Mouse (Mus musculus): ENCODE results near the gene Pfkfb4. TPM values are rescaled to one million over a fixed set of nuclear protein-coding genes. Genes with fewer than 3 reads are reported as not detected.
A peak's percentile ranks its signal among the peaks of the same experiment; 100 is the strongest.

Gene Pfkfb4
- total RNA-seq, 1 experiment from 2014 or later, result 6.8 TPM

DNA sequence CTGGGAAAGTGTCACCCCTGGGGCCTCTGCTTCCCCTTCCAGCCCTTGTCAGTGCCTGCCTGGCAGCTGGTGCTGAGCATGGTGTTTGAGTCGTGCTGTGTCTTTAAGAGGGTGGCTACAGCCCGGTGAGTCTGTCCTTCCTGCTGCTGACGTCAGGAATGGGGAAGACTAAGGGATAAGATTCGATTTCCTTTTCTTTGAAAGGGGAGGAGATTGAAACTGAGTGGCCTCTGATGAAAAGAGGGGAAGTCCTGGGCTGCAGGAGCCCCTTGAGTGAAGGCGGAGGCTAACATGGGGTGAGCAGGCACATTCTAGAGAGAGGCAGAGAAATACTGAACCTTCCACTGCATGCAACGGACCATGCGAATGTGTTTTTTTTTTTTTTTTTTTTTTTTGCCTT lies 63.1 kb downstream of the Pfkfb4 start:
- ATAC-seq (replicated peaks; ENCODE audit: low read depth, poor library complexity, severe bottlenecking), result peak; percentile 69

DNA sequence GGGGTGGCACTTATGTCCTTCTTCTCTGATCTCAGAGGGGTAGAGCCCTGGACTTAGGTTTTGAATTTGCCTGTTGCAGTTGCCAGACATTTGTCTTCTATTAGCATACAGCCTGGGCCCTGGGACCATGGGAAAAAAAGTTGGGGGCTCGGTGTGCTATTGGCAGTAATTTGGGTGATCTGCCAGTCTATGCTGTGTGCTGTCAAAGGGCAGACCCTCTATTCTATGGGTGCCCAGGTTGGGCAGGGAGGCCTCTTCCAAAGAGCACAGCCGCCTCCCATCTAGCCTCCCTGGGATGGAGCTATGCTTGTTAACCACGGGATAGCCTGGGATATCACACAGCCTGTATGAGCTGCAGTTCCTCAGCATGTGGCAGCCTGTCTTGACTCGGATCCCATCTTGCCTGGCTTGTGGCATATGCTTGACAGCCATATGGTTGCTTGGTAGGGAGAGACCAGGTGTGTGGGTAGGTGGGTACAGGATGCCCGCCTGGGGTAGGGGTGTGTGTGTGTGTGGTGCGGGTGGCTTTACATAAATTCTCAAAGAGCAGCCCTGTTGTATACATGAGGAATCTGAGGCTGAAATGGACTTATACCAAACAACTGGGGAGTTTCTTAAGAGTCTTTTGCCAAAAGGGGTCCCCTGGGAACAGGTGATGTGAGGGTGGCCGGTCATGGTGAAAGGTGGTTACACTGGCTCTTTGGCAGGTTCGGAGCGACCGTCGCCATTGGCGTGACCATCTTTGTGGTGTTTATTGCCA lies 63.9 kb downstream of the Pfkfb4 start:
- no peak for ATAC-seq (replicated peaks; ENCODE audit: low read depth, poor library complexity, severe bottlenecking)

DNA sequence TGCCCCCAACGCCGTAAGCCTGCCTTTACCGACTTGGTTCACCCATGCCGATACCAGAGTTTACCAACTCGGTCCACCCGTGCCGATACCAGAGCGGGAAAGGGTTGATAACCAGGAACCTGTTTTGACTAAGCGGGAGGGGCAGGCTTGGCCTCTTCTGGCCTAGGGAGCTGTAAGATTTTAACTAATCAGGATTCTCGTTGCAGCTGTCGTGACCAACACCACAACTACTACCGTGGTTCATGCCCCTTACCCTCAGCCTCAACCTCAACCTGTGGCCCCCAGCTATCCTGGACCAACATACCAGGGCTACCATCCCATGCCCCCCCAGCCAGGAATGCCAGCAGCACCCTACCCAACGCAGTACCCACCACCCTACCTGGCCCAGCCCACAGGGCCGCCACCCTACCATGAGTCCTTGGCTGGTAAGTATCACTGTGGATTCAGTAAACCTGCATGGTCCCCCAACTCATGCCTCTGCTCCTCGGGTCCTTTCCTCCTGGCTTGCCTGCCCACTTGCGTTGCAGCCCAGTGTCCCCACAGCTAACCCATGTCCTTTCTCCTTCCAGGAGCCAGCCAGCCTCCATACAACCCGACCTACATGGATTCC lies 64.6 kb downstream of the Pfkfb4 start:
- no peak for ATAC-seq (replicated peaks; ENCODE audit: low read depth, poor library complexity, severe bottlenecking)

DNA sequence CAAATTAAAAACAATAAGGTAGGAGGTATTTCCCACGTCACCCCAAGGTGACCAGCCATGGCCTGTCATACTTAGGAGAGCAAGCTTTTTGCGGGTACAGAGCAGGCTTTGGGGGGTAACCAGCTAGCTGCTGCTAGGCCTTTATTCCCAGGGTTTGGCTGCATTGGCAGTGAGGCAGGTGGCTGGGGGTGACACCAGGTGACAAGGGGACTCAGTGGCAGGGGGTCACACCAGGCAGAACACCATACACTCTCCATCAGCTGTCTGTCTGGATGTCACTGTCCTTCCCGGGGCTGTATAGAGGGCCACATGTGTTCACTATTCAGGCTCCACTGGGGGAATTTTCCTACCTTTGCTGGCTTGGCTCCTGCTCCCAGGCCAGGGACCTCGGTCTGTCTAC lies 65.3 kb downstream of the Pfkfb4 start:
- no peak for ATAC-seq (replicated peaks; ENCODE audit: low read depth, poor library complexity, severe bottlenecking)

DNA sequence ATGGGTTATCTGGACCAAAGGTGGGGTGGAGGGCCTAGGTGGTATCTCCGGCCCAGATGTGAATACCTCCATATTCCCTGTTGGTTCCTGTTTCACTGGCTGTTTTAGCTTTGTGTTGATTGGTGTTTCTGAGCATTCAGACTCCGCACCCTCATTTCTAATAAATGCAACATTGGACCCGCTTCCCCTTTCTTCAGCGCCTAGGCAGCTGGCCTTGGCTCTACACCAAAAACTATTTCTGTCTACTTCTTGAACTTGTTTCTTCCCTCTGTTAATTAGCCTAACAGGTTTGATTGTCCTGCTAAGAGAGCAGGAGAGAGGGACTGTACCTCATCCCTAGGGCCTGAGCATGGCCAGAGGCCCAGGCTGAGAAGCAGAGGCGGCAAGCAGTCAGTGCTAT lies 66.0 kb downstream of the Pfkfb4 start:
- peak; percentile 16; the same call in 1 of the 2 replicates for ATAC-seq (replicated peaks; ENCODE audit: low read depth, poor library complexity, severe bottlenecking)

DNA sequence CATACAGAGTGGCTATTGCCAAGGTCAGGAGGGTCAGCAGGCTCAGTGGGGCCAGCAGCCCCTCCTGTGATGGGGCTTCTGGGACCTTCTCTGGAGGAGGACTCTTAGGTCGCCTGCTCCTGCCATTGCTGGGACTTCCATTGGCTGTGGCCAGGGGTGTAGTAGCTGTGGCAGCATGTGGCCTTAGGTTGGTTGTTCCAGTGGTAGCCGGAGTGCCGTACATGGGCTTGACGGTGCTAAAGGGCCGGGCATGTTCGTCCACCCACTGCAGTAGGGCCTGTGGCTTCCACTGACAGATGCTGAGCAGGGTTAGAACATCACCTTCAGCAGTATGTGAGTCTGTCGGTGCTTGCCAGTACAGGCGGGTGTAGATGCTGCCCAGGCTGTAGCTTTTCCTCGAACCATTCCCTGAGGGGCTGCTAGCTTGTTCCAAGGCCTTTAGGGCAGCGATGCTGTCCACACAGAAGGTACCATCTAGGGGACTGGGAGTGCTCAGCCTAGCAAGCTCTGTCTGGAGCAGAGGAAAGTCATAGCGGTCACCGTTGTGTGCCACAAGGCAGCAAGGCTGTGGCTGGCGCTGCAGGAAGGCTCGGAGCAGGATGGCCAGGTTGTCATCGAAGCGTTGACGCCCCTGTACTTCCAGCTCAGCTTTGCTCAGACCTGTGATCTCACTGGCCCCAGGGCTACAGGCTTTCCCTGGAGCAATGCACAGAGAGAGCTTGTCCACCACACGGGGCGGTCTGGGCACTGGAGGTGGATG lies 66.6 kb downstream of the Pfkfb4 start:
- no peak for ATAC-seq (replicated peaks; ENCODE audit: low read depth, poor library complexity, severe bottlenecking)

DNA sequence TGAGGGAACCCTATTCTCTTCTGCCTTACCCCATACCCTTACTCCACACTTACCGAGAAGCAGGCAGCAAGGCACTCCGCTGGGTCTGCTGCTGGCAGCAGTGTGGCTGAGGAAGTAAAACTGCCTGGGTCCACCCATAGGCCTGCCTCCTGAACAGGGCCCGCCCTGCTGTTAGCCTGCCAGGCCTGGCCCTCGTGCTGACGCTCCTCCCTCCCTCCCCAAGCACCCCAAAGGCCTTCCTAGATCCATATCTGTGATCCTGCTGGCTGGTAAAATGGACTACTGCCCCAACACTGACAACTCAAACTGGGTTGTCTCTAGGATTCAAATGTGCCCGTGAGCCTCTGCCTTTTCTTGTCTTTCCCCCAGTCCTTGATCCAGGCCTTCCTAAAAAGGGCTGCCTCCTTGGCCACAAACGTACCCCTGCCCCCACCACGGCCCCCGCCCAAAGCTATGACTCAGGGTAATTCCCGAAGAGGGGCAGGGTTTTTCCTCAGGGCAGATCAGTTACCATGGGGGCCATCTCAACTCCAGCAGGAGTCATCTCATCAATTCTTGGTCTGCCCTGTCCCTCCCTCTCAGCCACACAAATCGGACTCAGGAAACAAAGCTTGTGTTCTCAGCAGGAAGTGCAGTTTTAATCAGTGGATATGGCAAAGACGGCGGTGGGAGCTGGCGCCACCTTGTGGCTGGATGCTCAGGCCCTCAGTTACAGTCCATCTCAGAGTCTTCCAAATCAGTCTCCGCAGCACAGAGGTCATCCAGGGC lies 67.7 kb downstream of the Pfkfb4 start, which contains the start of gene Trex1:
Trex1 (minus strand) TSS at position 599 of the 768 bp plus-strand sequence.
- ATAC-seq (replicated peaks; ENCODE audit: low read depth, poor library complexity, severe bottlenecking), result peak; percentile 72

DNA sequence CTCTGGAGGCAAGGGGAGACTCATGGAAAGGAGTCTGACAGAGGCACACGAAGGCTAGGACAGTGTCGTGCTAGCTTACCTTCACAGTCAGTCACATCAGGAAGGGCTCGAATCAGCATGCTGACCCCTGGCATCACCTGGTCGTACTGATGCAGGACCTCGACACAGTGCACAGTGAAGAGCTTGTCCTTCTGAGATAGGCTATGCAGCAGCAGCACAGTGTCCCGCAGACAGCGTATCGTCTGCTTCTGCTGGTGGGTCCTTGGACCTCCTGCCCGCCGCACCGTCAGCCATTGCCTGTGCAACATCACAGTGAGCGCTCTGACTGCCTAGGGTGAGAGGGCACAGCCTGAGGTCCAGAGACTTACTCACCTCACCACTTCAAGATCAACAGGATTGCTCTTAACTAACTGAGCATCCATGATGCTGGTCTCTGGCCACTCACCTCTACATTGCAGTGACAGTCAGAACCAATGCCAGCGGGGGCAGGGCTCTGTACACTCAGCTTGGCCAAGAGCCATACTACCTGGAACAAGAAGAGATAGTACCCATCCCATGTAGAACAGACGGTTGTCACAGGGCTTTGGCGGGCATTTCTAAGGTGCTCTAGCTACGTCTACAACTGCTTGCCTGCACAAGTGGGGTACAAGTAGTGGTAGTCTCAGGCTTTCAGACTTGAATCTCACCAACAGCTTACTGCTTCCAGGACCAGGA lies 68.8 kb downstream of the Pfkfb4 start:
- ATAC-seq (replicated peaks; ENCODE audit: low read depth, poor library complexity, severe bottlenecking), result no peak

DNA sequence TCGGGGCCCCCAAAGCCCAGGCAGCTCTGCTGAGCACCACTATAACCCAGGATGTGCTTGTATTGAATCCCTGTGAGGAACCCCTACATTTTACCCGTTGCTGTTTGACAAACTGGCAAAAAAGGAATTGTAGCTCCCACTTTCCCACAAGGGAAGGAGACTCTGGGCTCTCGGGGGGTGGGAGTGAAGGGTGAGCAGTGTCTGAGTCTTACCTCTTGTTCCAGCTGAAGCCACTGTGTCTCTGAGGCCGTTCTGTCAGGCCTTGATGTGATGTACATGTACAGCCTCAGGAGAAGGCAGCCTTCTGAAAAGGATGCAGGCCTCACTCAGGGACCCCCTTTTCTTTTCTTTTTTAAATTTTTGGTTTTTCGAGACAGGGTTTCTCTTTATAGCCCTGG lies 69.3 kb downstream of the Pfkfb4 start:
- ATAC-seq (replicated peaks; ENCODE audit: low read depth, poor library complexity, severe bottlenecking), result no peak

DNA sequence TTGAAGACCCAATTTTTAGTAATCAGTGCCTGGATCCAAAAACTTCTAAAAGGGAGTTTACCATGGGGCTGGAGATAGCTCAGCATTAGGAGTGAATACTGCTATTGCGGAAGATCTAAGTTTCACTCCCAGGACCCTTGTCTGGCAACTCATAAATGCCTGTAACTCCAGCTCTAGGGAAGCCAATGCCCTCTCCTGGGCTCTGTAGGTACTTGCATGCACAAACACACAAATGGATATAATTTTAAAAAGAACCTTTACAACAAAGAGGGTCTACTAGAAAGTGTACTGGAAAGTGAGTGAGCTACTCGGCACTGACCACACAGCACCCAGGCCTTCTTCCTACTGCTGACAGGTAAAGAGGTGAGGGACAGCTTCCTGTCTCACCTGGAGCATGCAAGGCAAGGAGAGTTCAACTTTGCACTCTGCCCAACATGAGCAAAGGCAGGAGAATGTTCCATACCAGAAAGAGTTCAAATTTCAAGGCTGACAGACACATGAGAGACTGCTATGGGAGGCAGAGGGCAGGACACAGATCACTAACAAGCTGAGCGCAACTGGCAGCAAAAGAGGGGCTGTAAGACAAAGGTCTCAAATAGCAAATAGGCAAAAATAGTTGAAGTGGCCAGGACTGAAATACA lies 76.6 kb downstream of the Pfkfb4 start:
- no peak for ATAC-seq (replicated peaks; ENCODE audit: low read depth, poor library complexity, severe bottlenecking)

DNA sequence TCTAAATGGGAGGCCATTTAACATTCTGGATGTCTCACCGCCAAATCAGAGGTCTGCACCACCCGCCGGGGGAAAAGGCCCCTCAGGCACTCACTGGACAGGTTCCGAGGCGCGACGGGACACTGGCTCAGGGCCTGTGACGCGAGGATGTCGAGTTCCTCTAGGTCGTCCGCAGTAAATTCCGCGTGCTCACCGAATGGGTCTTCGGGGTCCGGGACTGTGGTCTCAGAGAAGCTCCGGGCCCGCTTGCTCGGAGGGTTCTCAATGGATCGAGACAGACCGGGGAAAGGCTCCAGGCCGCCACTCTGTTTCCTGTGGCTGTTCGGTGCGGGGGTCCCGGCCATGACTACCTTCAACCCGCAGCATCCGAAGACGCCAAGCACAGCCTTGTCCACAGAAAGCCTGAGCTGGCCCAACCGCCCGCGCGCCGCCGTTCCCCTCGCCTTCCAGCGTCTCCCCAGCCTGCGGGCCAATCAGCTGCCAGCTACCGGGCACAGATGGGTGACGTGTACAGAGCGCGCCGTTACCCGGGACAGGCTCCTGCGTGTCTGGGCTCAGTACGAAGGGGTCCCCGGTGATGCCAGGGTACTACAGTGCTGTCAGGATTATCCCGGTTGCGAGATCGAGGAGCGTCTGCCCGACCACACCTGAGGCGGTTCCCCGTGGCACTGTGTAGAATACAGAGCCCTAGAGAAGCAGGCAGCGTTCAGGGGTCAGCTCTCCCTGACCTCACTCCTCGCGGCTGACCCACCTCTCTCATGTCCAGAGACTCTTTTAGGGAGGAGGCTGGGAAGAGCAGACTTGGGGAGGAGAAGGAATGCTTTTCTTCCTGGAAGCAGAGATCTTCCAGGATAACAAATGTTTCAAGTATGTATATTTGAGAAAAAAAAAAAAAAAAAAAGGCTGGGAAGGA lies 82.3 kb downstream of the Pfkfb4 start, which contains the start of gene Atrip:
Atrip (minus strand) TSS at position 464 of the 913 bp plus-strand sequence.
- ATAC-seq (replicated peaks; ENCODE audit: low read depth, poor library complexity, severe bottlenecking), result peak; percentile 99

DNA sequence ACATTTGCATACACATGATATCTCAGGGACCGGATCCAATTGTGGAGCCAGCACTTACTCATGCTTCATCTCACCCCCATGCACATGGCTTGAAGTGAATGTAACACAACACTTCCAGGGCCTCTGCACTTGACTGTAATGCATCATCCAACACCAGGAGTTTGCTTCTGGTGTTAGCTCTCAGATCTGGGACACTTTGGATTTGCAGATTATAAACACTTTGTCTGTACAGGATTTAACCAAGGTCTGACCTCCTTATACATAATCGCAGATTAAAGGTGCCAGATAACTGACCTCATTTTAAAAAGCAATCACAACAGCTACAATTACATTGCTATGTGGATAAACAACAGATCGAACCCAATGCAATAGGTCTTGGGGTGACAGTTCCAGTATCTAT lies 88.9 kb downstream of the Pfkfb4 start:
- no peak for ATAC-seq (replicated peaks; ENCODE audit: low read depth, poor library complexity, severe bottlenecking)

DNA sequence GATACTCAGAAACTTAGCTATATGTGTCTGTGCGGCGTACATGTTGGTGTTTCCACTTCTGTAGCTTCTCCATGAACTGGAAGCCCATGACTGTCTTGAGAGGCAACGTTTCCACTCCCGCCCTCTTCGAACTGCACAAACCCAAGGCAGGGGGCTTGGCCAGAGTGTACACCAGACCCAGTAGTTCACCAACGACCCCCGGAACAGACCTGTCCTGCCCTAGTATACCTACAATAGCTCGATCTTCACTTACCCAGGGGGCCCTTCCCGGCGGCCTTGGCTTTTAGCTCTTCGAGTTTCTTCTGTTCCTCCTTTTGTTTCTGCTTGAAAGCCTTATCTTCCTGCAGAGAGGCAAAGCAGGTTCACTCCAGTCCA lies 90.2 kb downstream of the Pfkfb4 start:
- ATAC-seq (replicated peaks; ENCODE audit: low read depth, poor library complexity, severe bottlenecking), result no peak

Other genes starting within 250 kb of the Pfkfb4 start
- gene Ip6k2, start 208.0 kb upstream of the Pfkfb4 start, total RNA-seq (2017), result 52.2 and 57.5 TPM in 2 replicates
- gene Nckipsd, start 183.4 kb upstream of the Pfkfb4 start, total RNA-seq (2017), result 1.6 and 6.1 TPM in 2 replicates
- gene Celsr3, start 165.5 kb upstream of the Pfkfb4 start, total RNA-seq (2017), result 0.10 and 0.23 TPM in 2 replicates
- 1.3 and 1.8 TPM in 2 replicates for gene Slc26a6, start 138.5 kb upstream of the Pfkfb4 start, total RNA-seq (2017)
- gene Tmem89, start 77.2 kb upstream of the Pfkfb4 start, total RNA-seq (2017), result not detected in 2 replicates
- gene Uqcrc1, start 55.1 kb upstream of the Pfkfb4 start, total RNA-seq (2017), result 173 and 182 TPM in 2 replicates
- gene Col7a1, start 38.2 kb upstream of the Pfkfb4 start, total RNA-seq (2017), result 0.05 TPM in 1 of 2 replicates, not detected in the other
- not detected in 2 replicates for gene Ucn2, start 5.8 kb upstream of the Pfkfb4 start, total RNA-seq (2017)
- 49.7 and 54.1 TPM in 2 replicates for gene Shisa5, start 46.8 kb downstream of the Pfkfb4 start, total RNA-seq (2017)
- gene Trex1, start 68.0 kb downstream of the Pfkfb4 start, total RNA-seq (2017), result 13.3 and 16.1 TPM in 2 replicates
- 20.6 and 22.5 TPM in 2 replicates for gene Atrip, start 82.3 kb downstream of the Pfkfb4 start, total RNA-seq (2017)
- gene Ccdc51, start 90.7 kb downstream of the Pfkfb4 start, total RNA-seq (2017), result 14.9 and 19.0 TPM in 2 replicates
- 126 and 146 TPM in 2 replicates for gene Tma7, start 90.8 kb downstream of the Pfkfb4 start, total RNA-seq (2017)
- 0.14 TPM in 1 of 2 replicates, not detected in the other for gene Plxnb1, start 103.6 kb downstream of the Pfkfb4 start, total RNA-seq (2017)
- not detected in 2 replicates for gene Fbxw21, start 170.3 kb downstream of the Pfkfb4 start, total RNA-seq (2017)
- gene Fbxw13, start 204.2 kb downstream of the Pfkfb4 start, total RNA-seq (2017), result not detected in 2 replicates
- not detected in 2 replicates for gene Fbxw20, start 243.0 kb downstream of the Pfkfb4 start, total RNA-seq (2017)

Measured in common myeloid progenitor, adult 5-6 weeks (primary cell).